Mouse (Mus musculus) brain, adult 2 months (tissue): ENCODE results near the gene U2af1l4.

ENCODE experiments used
- DNase-seq: peaks from one replicate; pipeline ENCODE4 v3.0.0; 2011; ENCODE audit warnings: low read depth, low spot score

The U2af1l4 gene

GRCm38 (mm10) chr7:30610043-30610442 lies 46.9 kb downstream of the U2af1l4 start:
- DNase-seq, result no peak

DNA sequence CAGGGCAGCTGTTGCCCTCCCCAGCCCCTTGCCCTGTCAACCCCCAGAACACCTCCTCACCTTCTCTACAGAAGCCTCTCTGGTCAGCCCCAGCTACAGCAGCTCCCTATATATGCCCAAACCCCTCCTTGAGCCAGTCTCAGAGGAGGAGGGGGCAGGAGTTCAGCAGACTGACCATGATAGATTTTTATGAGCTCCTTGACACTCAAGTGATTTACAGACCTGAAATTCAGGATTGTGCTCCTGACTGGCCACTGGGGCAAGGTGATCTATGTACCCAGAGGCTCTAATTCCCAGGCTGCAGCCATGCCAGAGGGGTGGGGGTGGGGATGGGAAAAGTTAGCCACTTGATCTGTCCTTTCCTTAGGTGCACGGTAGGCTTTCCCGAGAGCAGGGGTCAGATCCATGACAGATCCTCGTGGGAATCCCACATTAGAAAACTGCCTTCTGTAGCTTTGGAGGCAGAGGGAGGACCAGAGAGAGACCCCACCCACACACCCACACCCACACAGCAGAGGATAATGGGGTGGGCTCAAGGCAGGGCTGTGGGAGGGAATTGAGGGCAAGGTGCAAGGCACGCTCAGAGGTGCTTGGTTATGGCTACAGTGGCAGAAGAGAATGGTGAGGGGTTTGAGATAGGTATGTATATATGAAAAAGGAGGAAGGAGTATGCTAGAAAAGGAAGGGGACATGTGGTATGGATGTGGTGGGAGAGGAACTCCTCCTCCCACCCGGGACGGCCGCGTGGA lies 49.7 kb downstream of the U2af1l4 start, which contains the start of gene Upk1a:
TSS of gene Upk1a (minus strand) at position 194 of the 749 bp plus-strand sequence.
- DNase-seq, result no peak

DNA sequence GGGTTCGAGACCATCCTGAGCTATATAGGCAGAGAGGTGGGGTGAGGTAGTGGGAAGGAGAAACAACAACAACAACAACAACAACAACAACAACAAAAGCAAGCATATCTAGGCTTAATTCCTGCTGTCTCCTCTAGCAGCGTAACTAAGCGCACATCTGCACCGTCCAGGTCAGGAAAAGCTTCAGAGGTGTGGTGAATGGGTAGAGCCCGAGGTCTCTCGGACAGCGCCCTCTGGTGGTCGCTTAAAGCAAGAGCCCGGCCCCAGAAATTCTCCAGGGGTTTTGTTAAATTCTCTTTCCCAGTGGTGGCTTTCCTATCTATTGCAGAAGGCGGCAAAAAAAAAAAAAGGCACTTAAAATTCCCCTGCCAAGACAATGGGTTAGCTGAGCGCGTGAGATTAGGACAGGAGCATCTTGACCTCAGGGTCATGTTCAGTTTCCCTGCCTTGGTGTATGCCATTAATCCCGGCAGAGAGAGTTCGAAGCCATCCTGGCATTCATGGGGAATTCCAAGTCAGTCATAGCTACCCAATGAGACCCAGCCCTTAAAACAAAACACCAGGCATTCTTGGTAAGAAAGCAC lies 50.5 kb downstream of the U2af1l4 start:
- DNase-seq, result peak; percentile 58

DNA sequence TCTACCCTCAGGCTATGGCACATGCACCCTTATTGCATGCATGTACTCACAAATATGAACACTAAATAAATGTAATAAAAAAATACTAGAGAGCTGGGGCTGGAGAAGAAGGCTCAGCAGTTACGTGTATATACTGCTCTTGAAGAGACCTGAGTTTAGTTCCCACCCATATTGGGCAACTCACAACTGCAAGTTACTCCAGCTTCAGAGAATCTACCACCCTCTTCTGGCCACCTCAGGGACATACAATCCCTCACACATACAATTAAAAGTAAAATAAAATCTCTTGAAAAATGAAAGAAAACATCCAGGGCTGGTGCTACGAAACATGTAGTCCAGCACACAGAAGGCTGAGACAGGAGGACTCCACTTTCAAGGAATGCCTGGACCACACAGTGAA lies 51.4 kb downstream of the U2af1l4 start:
- DNase-seq, result peak; percentile 43
